Mouse (Mus musculus): ENCODE data around the gene Mxd3.

GRCm38 (mm10) chr13:55327633-55328032, 2.0 kb downstream of the Mxd3 start:
- TF ChIP-seq USF2 (IDR thresholded peaks at IDR 0.05; ENCODE audit: borderline replicate concordance in 1 of 2, insufficient read depth in 1 of 2, low read depth in 1 of 2, low read length in 2 of 2) (no peak), POLR2A (IDR thresholded peaks at IDR 0.05; ENCODE audit: control insufficient read depth in 1 of 2, insufficient read depth in 1 of 2, low read depth in 1 of 2, low read length in 2 of 2, poor library complexity in 1 of 2) (no peak), ZNF384 (IDR thresholded peaks at IDR 0.05; ENCODE audit: low read depth, low read length) (no peak), NRF1 (IDR thresholded peaks at IDR 0.05; ENCODE audit: insufficient read depth, low read depth, low read length, poor library complexity, severe bottlenecking) (peak; percentile 63), POLR2AphosphoS2 (IDR thresholded peaks at IDR 0.05; ENCODE audit: low read length) (no peak), EP300 (IDR thresholded peaks at IDR 0.05; ENCODE audit: low read depth in 1 of 2, low read length in 2 of 2) (no peak), CTCF (IDR thresholded peaks at IDR 0.05 in 2 of 3, conservative IDR thresholded peaks at IDR 0.05 in 1 of 3; ENCODE audit: control insufficient read depth in 1 of 3, insufficient read depth in 1 of 3, low read depth in 2 of 3, low read length in 3 of 3, poor library complexity in 1 of 3, severe bottlenecking in 1 of 3) (peak; percentile 91 to 97 (median 91))

Data from MEL (cell line).